Mouse (Mus musculus): ENCODE data around the gene Tnik. TPM values are rescaled to one million over a fixed set of nuclear protein-coding genes. Genes with fewer than 3 reads are reported as not detected.
A peak's percentile ranks its signal among the peaks of the same experiment; 100 is the strongest.

Gene Tnik
- polyA plus RNA-seq, 1 experiment from 2014 or later = 10.3 TPM

GRCm38 (mm10) chr3:28554934-28555333 lies 291.9 kb downstream of the Tnik start:
- Histone ChIP-seq H3K9me3 (replicated peaks) (no peaks in the 10 kb centered on the region), H3K4me2 (no peak overlapping the region), H3K9ac (no peak overlapping the region), H3K4me1 (replicated peaks) (peaks cover 27% of the 10 kb centered on the region), H3K27ac (no peak overlapping the region), H3K36me3 (no peaks in the 10 kb centered on the region), H3K4me3 (no peak overlapping the region), H3K27me3 (peaks cover 28% of the 10 kb centered on the region)
- WGBS = 82% methylated on average over 9 of the region's 9 CpGs
- ATAC-seq (replicated peaks; ENCODE audit: insufficient number of reproducible peaks, insufficient read depth, low FRiP score, low read depth) = no peak

GRCm38 (mm10) chr3:28555795-28556570 lies 293.0 kb downstream of the Tnik start:
- Histone ChIP-seq H3K36me3 (no peaks in the 10 kb centered on the region), H3K9ac (no peak overlapping the region), H3K4me3 (no peak overlapping the region), H3K4me1 (replicated peaks) (peaks cover 27% of the 10 kb centered on the region), H3K4me2 (no peak overlapping the region), H3K27ac (peak overlapping the region; percentile 25; the same call in 1 of the 2 replicates), H3K9me3 (replicated peaks) (no peaks in the 10 kb centered on the region), H3K27me3 (peaks cover 21% of the 10 kb centered on the region; the same call in 1 of the 2 replicates)
- no peak for ATAC-seq (replicated peaks; ENCODE audit: insufficient number of reproducible peaks, insufficient read depth, low FRiP score, low read depth)
- 46% methylated on average over 7 of the region's 7 CpGs for WGBS

- Histone ChIP-seq H3K27ac (no peak overlapping the region), H3K36me3 (no peaks in the 10 kb centered on the region), H3K9me3 (replicated peaks) (no peaks in the 10 kb centered on the region), H3K27me3 (peaks cover 8% of the 10 kb centered on the region; the same call in 1 of the 2 replicates), H3K9ac (no peak overlapping the region), H3K4me2 (no peak overlapping the region), H3K4me1 (replicated peaks) (peaks cover 30% of the 10 kb centered on the region), H3K4me3 (no peak overlapping the region)
- 27% methylated on average over 4 of the region's 4 CpGs for WGBS
- peak; percentile 33; the same call in 1 of the 2 replicates for ATAC-seq (replicated peaks; ENCODE audit: insufficient number of reproducible peaks, insufficient read depth, low FRiP score, low read depth)
Measured at GRCm38 (mm10) chr3:28558328-28558871, 295.4 kb downstream of the Tnik start.

- H3K9ac ChIP-seq = no peak overlapping the region
- 24% methylated on average over 4 of the region's 4 CpGs for WGBS
- ATAC-seq (replicated peaks; ENCODE audit: insufficient number of reproducible peaks, insufficient read depth, low FRiP score, low read depth) = no peak
Measured at GRCm38 (mm10) chr3:28561408-28561807, 298.4 kb downstream of the Tnik start.

GRCm38 (mm10) chr3:28562612-28563332 lies 299.8 kb downstream of the Tnik start:
- Histone ChIP-seq H3K4me1 (replicated peaks) (peaks cover 10% of the 10 kb centered on the region), H3K36me3 (0 out of 2 replicates have a peak, but pooled peaks cover 3% of the 10 kb centered on the region), H3K4me3 (no peak overlapping the region), H3K4me2 (no peak overlapping the region), H3K9ac (no peak overlapping the region), H3K27ac (no peak overlapping the region), H3K27me3 (no peaks in the 10 kb centered on the region), H3K9me3 (replicated peaks) (no peaks in the 10 kb centered on the region)
- WGBS = 61% methylated on average over 10 of the region's 10 CpGs
- no peak for ATAC-seq (replicated peaks; ENCODE audit: insufficient number of reproducible peaks, insufficient read depth, low FRiP score, low read depth)

More at GRCm38 (mm10) chr3:28561408-28561807, 298.4 kb downstream of the Tnik start:
- no peak overlapping the region for H3K4me3 ChIP-seq
- H3K4me1 ChIP-seq (replicated peaks) = peaks cover 10% of the 10 kb centered on the region
- H3K9me3 ChIP-seq (replicated peaks) = no peaks in the 10 kb centered on the region
- H3K27ac ChIP-seq = no peak overlapping the region
- H3K27me3 ChIP-seq = peaks cover 8% of the 10 kb centered on the region; the same call in 1 of the 2 replicates
- 0 out of 2 replicates have a peak, but pooled peaks cover 3% of the 10 kb centered on the region for H3K36me3 ChIP-seq
- no peak overlapping the region for H3K4me2 ChIP-seq

GRCm38 (mm10) chr3:28564370-28565357 lies 301.6 kb downstream of the Tnik start:
- Histone ChIP-seq H3K9me3 (replicated peaks) (no peaks in the 10 kb centered on the region), H3K4me3 (no peak overlapping the region), H3K27me3 (no peaks in the 10 kb centered on the region), H3K9ac (no peak overlapping the region), H3K4me2 (no peak overlapping the region), H3K36me3 (0 out of 2 replicates have a peak, but pooled peaks cover 3% of the 10 kb centered on the region), H3K4me1 (replicated peaks) (0 out of 2 replicates have a peak, but pooled peaks cover 2% of the 10 kb centered on the region), H3K27ac (no peak overlapping the region)
- no peak for ATAC-seq (replicated peaks; ENCODE audit: insufficient number of reproducible peaks, insufficient read depth, low FRiP score, low read depth)
- WGBS = 75% methylated on average over 12 of the region's 12 CpGs

- WGBS = 20% methylated on average over 15 of the region's 15 CpGs
Measured at GRCm38 (mm10) chr3:28577301-28577700, 314.3 kb downstream of the Tnik start.

GRCm38 (mm10) chr3:28578950-28579615 lies 316.1 kb downstream of the Tnik start:
- H3K4me3 ChIP-seq = no peak overlapping the region
- 79% methylated on average over 18 of the region's 18 CpGs for WGBS
- H3K4me2 ChIP-seq = no peak overlapping the region
- no peaks in the 10 kb centered on the region for H3K9me3 ChIP-seq (replicated peaks)
- H3K27ac ChIP-seq = no peak overlapping the region
- peaks cover 8% of the 10 kb centered on the region for H3K4me1 ChIP-seq (replicated peaks)
- H3K9ac ChIP-seq = no peak overlapping the region
- ATAC-seq (replicated peaks; ENCODE audit: insufficient number of reproducible peaks, insufficient read depth, low FRiP score, low read depth) = no peak
- no peaks in the 10 kb centered on the region for H3K27me3 ChIP-seq
- H3K36me3 ChIP-seq = no peaks in the 10 kb centered on the region

More at GRCm38 (mm10) chr3:28577301-28577700, 314.3 kb downstream of the Tnik start:
- Histone ChIP-seq H3K4me3 (no peak overlapping the region), H3K4me1 (replicated peaks) (peaks cover 8% of the 10 kb centered on the region), H3K4me2 (peak overlapping the region; percentile 46), H3K9ac (no peak overlapping the region), H3K36me3 (no peaks in the 10 kb centered on the region), H3K27me3 (no peaks in the 10 kb centered on the region), H3K27ac (no peak overlapping the region), H3K9me3 (replicated peaks) (no peaks in the 10 kb centered on the region)
- 0 out of 2 replicates have a peak, but pooled peaks have one; percentile 30 for ATAC-seq (replicated peaks; ENCODE audit: insufficient number of reproducible peaks, insufficient read depth, low FRiP score, low read depth)

- no peaks in the 10 kb centered on the region for H3K27me3 ChIP-seq
- H3K4me3 ChIP-seq = no peak overlapping the region
- H3K27ac ChIP-seq = no peak overlapping the region
- 76% methylated on average over 9 of the region's 9 CpGs for WGBS
- H3K36me3 ChIP-seq = no peaks in the 10 kb centered on the region
- H3K4me1 ChIP-seq (replicated peaks) = no peaks in the 10 kb centered on the region
- no peak overlapping the region for H3K9ac ChIP-seq
- no peaks in the 10 kb centered on the region for H3K9me3 ChIP-seq (replicated peaks)
- no peak for ATAC-seq (replicated peaks; ENCODE audit: insufficient number of reproducible peaks, insufficient read depth, low FRiP score, low read depth)
- no peak overlapping the region for H3K4me2 ChIP-seq
Measured at GRCm38 (mm10) chr3:28585750-28586465, 322.9 kb downstream of the Tnik start.

- Histone ChIP-seq H3K27ac (no peak overlapping the region), H3K9ac (no peak overlapping the region), H3K27me3 (no peaks in the 10 kb centered on the region), H3K36me3 (no peaks in the 10 kb centered on the region), H3K4me2 (no peak overlapping the region), H3K9me3 (replicated peaks) (no peaks in the 10 kb centered on the region), H3K4me3 (no peak overlapping the region), H3K4me1 (replicated peaks) (peaks cover 4% of the 10 kb centered on the region)
- no peak for ATAC-seq (replicated peaks; ENCODE audit: insufficient number of reproducible peaks, insufficient read depth, low FRiP score, low read depth)
- WGBS = 75% methylated on average over 5 of the region's 5 CpGs
Measured at GRCm38 (mm10) chr3:28587808-28588207, 324.8 kb downstream of the Tnik start.
